Mouse (Mus musculus) adrenal gland, postnatal 36 days (tissue): ENCODE measurements around the gene Wdr90. TPM values are rescaled to one million over a fixed set of nuclear protein-coding genes. Genes with fewer than 3 reads are reported as not detected.

Experiments
- DNase-seq, 2 experiments: peaks; one replicate each; pipeline ENCODE4 v3.0.0; 2021; ENCODE audit warnings: mixed read lengths in 1 of 2
- total RNA-seq, 2 experiments: library from RNA; stranded (reverse); gene quantifications; 2 replicates each; pipeline ENCODE4 v1.2.3; 2021

Wdr90 gene
- total RNA-seq, 2 experiments from 2014 or later, result 12.9 to 15.6 TPM

- no peak for DNase-seq
Observed at GRCm38 (mm10) chr17:25830806-25831431, 30.4 kb downstream of the Wdr90 start.

DNA sequence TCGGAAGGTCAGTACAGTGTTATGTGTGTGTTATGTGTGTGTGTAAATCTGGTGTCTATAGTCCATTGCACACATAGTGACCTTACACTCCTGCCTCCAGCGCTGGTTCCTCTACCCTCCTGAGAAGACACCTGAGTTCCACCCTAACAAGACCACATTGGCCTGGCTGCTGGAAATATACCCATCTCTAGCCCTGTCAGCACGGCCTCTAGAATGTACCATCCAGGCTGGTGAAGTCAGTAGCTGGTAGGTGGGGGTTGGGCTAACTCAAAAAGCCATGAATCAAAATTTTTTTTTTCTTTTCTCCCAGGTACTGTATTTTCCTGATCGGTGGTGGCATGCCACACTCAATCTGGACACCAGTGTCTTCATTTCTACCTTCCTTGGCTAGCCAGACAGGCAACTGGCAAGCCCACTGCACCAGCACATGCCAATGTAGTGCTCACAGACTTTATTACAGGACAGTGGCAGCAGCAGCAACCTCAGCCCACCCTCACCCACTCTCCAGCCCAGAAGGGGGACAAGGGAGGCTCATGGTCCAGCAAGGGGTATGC lies 31.0 kb downstream of the Wdr90 start:
- DNase-seq, result no peak

DNA sequence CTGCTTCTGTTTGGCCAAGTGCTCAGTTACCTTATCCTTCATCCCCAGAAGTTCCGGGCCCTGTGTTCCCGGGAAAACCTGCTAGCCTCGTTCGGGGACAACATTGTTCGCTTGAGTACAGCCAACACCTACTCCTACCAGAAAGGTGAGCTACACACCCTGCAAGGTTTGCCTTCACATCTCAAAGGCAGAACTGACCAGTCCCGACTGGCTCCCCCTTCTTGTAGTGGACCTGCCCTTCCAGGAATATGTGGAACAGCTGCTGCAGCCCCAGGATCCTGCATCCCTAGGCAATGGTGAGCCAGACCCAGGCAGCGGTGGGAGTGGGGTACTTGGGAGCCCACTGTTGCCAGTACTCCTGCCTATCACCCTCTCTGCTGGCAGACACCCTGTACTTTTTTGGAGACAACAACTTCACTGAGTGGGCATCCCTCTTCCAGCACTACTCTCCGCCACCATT lies 31.7 kb downstream of the Wdr90 start:
- no peak for DNase-seq

DNA sequence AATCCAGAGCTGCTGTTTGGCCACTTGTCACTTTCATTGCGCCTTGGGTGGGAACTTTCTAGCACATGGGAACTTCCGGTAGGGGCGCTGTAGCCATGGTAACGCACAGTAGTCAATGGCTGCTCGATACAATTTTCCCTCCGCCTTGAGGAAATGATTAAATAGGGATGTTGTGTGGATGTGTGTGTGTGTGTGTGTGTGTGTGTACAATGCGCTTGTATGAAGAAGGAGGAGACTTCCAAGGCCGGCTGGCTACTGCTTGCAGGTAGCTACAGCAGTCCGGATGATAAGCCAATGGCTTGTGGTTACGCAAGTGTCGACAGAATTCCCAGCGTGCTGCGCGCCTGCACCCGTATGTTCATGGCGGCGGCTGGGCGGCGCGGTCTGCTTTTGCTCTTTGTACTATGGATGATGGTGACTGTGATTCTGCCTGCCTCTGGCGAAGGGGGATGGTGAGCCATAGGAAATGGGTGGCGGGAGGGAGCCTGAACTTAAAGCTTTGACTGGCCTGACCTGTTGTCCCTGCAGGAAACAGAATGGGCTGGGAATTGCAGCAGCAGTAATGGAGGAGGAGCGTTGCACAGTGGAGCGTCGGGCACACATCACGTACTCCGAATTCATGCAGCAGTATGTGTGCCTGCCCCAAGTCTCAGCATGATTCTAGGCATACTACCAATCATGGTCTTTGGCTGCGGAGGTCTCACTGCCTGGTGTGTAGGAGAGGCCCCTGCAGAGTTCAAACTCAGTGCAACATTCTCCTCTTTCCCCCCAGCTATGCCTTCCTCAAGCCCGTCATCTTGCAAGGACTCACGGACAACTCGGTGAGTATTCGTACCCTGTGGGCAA lies 32.4 kb downstream of the Wdr90 start, which contains the start of gene Jmjd8:
Gene Jmjd8, plus strand, starts transcription at position 156 of the 846 bp plus-strand sequence.
- DNase-seq, result peak; percentile 82 to 87

- no peak for DNase-seq
Observed at GRCm38 (mm10) chr17:25828223-25828594, 33.1 kb downstream of the Wdr90 start.

GRCm38 (mm10) chr17:25827546-25828222 lies 33.6 kb downstream of the Wdr90 start:
- no peak for DNase-seq

DNA sequence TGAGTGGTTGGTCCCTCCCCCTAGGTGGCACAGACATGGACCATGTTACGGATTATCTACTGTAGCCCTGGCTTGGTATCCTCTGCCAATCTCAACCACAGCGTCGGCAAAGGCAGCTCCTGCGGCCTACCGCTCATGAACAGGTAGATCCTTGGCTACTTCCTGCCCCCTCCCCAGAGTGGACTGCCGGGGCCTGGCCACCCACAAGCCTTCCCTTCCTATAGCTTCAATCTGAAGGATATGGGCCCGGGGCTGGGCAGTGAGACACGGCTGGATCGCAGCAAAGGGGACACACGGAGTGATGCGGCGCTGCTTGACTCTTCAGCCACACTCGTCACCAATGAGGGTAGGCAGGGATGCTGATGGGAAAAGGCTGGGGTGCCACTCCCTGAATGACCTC lies 34.3 kb downstream of the Wdr90 start:
- DNase-seq, result no peak

DNA sequence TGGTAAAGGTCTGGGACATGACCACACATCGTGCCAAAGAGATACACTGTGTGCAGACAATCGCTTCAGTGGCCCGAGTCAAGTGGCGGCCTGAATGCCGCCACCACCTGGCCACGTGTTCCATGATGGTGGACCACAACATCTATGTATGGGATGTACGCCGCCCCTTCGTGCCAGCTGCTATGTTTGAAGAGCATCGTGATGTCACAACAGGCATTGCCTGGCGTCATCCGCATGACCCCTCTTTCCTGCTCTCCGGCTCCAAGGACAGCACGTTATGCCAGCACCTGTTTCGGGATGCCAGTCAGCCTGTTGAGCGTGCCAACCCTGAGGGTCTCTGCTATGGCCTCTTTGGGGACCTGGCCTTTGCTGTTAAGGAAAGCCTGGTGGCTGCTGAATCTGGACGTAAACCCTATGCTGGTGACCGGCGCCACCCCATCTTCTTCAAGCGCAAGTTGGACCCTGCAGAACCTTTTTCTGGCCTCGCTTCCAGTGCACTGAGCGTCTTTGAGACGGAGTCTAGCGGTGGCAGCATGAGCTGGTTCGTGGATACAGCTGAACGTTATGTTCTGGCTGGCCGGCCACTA lies 35.2 kb downstream of the Wdr90 start:
- DNase-seq, result no peak

DNA sequence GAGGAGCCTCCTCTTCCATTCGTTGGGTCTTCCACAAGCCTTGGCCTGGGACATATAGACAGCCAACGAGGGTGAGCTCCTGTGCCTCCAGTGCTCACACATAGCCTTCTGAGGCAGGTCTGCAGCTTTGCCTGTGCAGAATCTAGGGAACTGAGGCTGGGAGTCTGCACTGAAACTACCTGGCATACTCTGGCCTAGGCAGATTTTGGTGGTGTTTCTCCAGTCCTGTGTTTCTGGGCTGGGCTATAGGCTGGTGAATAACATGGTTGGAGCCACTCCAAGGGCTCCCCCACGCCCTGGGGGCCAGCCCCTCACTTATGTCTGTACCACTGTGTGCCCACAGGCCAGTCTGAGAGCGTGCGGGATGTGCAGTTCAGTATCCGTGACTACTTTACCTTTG lies 36.0 kb downstream of the Wdr90 start:
- DNase-seq, result no peak

DNA sequence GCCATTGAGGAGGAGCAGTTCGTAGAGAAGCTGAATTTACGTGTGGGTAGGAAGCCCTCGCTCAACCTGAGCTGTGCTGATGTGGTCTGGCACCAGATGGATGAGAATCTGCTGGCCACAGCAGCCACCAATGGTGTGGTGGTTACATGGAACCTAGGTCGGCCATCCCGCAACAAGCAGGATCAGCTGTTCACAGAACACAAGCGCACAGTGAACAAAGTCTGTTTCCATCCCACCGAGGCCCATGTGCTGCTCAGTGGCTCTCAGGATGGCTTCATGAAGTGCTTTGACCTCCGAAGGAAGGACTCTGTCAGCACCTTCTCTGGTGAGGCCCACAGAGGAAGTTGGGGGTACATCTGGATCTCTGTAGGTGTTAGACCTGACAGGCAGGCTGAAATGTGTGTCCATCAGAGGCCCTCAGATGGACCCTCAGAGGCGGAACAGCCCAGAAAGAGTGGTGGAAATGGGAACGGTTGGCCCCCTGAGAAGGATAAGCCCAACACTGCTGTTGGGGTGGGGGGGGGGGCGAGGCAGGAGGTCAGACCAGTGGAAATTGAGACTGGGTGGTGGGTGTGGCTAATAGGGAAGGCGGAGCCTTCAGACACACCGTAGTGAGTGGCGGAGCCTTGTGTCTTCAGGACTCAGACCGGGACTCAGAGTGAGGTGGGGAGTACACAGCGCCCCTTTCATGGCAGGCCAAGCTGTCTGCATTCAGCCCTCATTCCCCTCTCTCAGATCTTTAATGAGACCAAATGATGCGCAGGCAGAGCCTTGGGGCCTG lies 36.7 kb downstream of the Wdr90 start:
- DNase-seq, result no peak

GRCm38 (mm10) chr17:25823452-25823851 lies 37.8 kb downstream of the Wdr90 start, which contains the start of gene Wdr24:
Gene Wdr24 (plus strand): TSS chr17:25823627.
- DNase-seq, result peak; percentile 67 to 75

DNA sequence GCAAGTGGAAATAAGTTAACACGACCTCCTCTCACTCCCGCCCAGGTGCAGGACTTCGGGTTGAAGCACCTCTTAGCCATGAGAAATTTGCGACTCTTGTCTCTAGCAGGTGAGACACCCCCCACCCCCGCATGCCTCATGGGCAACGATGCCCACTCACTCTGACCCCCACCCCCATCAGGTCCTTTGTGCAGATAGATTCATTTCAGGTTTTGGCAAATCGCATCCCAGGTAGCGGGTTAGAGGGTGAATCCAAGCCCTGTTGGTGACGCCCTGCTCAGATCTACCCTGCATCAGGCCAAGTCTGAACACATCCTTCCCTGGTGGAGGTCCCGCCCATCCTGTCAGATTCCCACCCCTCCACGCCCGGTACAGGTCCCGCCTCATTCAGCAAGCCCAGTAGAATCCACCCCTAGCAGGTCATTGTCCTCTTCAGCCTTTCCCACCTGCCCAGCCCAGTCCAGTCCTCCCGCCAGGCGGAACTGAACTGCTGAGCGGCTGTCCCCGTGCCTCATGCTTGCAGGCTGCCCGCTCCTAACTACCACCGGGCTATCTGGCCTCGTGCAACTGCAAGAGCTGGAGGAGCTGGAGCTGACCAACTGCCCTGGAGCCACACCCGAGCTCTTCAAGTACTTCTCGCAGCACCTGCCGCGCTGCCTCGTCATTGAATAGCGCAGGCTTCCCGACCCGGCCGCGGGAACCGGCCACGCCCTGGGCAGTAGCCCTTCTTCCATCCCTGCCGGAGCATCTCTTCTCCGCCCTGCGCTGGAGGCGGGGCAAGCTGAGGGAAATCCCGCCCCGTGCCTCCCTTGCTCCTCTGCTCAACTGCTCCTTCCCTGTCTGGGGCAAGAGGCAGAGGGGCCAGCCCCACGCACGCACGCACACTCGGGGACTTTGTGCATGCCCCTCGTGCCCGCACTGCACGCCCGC lies 42.2 kb downstream of the Wdr90 start:
- DNase-seq, result no peak

DNA sequence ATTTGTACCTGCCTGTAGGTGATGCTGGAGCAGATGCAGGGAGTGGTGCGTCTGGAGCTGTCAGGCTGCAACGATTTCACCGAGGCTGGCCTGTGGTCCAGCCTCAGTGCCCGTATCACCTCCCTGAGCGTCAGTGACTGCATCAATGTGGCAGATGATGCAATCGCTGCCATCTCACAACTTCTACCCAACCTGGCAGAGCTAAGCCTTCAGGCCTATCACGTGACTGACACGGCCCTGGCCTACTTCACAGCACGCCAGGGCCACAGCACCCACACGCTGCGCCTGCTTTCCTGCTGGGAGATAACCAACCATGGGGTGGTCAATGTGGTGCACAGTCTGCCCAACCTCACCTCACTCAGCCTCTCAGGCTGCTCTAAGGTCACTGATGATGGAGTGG lies 43.6 kb downstream of the Wdr90 start:
- DNase-seq, result peak; percentile 37 to 74

DNA sequence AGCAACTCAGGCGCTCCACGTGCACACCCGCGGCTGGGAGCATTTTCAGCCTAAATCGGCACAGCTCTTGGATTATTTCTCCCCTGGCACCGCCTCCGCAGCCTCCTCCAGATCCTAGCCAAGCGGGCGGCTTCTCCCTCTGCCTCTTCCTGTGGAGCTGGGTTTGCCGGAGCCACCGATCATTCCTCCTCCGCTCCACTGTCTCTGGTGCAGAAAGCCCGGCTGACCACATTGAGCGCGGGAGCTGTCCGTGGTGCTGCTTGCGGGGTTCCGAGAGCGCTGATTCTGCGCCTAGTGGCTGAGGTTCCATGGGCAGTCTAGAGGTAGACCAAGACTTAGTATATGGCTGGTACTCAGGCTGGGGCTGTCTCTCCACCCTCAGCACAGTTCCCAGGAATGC lies 47.8 kb downstream of the Wdr90 start:
- peak; percentile 92 to 94 for DNase-seq

GRCm38 (mm10) chr17:25810890-25811289 lies 50.4 kb downstream of the Wdr90 start:
- DNase-seq, result no peak

DNA sequence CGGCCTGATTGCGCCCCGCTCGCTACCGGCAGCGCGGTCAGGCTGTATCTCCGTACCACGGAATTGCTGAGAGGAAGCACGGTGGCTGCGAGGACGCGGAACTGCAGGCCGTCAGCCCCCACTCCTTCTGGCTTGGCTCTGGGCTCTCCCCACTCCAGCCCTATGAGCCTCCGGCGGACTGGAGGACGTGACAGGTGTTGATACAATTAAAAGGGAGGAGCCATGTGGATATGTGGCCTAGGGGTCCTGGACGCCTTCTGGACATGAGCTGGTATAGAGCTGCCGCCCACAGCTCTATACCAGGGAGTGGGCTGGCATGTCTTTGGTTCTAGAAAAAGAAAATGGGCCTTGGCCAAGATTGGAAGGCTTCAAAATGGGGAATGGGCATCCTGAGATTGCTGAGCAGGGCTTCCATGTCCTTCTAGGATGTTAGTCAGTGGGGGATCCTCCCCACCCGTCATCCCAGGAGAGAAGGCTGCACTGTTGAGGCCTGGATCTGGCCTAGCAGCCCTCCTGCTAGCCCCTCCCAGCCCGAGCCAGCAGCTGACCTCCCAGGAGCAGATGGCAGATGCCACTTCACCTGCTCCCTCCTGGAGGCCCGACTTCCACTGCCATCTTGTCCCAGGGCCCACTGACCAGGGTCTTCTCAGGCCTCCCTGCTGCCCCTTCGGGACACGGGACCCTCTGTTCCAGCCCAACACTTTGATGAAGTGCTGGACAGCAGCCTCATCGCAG lies 51.5 kb downstream of the Wdr90 start:
- DNase-seq, result no peak

DNA sequence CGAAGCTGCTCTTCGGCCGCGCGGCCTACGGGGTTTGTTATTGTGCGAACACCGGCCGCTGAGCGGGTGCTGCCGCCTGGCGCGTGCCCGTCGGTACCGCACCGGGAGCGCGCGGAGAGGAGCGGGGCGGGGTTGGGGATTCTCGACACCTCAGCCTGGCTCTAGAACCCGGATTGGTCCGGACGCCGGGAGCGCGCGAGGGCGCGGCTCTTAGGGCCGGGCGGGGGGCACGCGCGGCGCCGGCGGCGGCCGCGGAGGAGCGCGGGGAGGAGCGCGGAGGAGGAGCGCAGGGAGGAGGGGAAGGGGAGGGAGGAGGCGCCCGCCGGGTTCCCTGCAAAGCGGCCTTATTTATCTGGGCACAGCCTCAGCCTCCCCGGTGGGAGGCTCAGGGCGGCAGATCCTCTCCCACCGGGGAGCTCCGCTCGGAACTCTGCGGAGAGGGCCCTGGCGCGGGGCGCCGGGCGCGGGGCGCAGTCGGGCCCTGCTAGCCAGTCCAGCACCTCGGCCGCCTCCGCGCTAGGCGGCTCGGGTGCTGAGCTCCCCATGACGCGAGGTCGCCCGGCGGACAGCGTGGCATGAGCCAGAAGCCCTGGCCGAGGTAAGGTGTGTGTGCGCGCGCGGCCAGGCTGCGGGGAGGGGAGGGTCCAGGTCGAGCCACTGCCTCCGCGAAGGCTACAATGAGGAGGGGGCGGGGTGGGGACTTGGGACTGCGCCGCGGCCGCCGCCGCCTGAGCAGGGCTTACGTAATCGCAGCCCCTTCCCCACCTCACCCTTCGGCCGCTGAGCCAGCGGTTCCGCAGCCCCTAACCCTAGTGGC lies 52.3 kb downstream of the Wdr90 start, which contains the start of gene Fbxl16:
Gene Fbxl16, plus strand, starts transcription at position 297 of the 817 bp plus-strand sequence.
- DNase-seq, result peak; percentile 93 to 95

- DNase-seq, result no peak
Observed at GRCm38 (mm10) chr17:25808028-25808427, 53.3 kb downstream of the Wdr90 start.
